Mouse (Mus musculus): ENCODE measurements around the gene Zfp322a. TPM values are rescaled to one million over a fixed set of nuclear protein-coding genes. Genes with fewer than 3 reads are reported as not detected.

Zfp322a gene
- polyA plus RNA-seq, 1 experiment from 2014 or later: 55.5 TPM

DNA sequence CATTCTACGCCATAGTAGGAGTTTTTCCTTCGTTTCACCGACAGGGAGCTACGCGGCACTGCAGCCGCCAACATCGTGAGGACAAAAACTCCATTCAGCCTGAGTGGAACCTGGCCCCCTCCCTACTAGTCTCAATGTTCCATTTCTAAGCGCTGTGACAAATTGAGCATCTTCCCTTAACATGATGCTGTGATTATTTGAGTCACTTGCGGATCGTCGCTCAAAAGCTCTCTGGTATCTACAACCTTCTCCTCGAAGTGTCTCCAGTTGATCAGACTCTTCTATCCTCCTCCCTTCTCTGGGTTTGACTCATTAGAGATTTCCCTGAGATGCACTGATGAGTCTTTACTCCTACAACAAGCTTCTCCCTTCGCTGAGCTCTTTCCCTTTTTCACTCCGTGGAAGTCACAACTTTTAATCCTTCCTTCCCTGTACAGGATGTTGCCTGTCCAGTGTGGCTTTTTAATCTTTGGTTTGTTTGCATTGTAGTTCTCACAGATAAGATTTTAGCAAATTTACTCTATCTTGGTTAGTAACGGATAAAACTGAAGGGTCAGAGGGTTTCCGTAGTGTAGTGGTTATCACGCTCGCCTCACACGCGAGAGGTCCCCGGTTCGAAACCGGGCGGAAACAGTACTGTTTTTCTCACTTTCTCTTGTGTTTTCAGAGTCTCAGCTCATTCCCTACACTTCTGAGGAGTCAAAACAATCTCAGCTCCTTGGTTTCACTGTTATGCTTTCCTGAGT lies 61.8 kb downstream of the Zfp322a start:
- WGBS: 3% methylated on average over 24 of the region's 24 CpGs
- Histone ChIP-seq H3K9me3 (replicated peaks; ENCODE audit: control insufficient read depth, low read length, poor library complexity, severe bottlenecking) (no peaks in the 10 kb centered on the region), H3K4me2 (ENCODE audit: low read length) (peak overlapping the region; percentile 49), H3K27ac (ENCODE audit: low read length) (no peak overlapping the region), H3K36me3 (ENCODE audit: control insufficient read depth, insufficient read depth, low read length) (no peaks in the 10 kb centered on the region), H3K4me1 (ENCODE audit: control insufficient read depth, insufficient read depth, low read length) (peaks cover 12% of the 10 kb centered on the region), H3K4me3 (ENCODE audit: low read depth, low read length) (peak overlapping the region; percentile 26), H3K27me3 (ENCODE audit: control insufficient read depth, insufficient read depth, low read depth, low read length) (peaks cover 41% of the 10 kb centered on the region), H3K9ac (ENCODE audit: low read depth, low read length) (0 out of 2 replicates have a peak overlapping the region, but pooled peaks have one; percentile 16)
- peak; percentile 64; the same call in 1 of the 2 replicates for ATAC-seq

GRCm38 (mm10) chr13:23306707-23307068 lies 62.3 kb downstream of the Zfp322a start:
- Histone ChIP-seq H3K4me1 (ENCODE audit: control insufficient read depth, insufficient read depth, low read length) (peaks cover 12% of the 10 kb centered on the region), H3K27me3 (ENCODE audit: control insufficient read depth, insufficient read depth, low read depth, low read length) (peaks cover 41% of the 10 kb centered on the region), H3K9me3 (replicated peaks; ENCODE audit: control insufficient read depth, low read length, poor library complexity, severe bottlenecking) (no peaks in the 10 kb centered on the region), H3K9ac (ENCODE audit: low read depth, low read length) (0 out of 2 replicates have a peak overlapping the region, but pooled peaks have one; percentile 16), H3K36me3 (ENCODE audit: control insufficient read depth, insufficient read depth, low read length) (no peaks in the 10 kb centered on the region), H3K4me2 (ENCODE audit: low read length) (peak overlapping the region; percentile 49), H3K27ac (ENCODE audit: low read length) (no peak overlapping the region), H3K4me3 (ENCODE audit: low read depth, low read length) (peak overlapping the region; percentile 26)
- WGBS: 12% methylated on average over 10 of the region's 10 CpGs
- no peak for ATAC-seq

Other genes with a start within 250 kb of the Zfp322a start
- gene Vmn1r218, start 236.1 kb downstream of the Zfp322a start, polyA plus RNA-seq (2015; fragmentation: Nextera tagmentation; extraction: Ambion mirVana): not detected in 2 replicates
- not detected in 2 replicates for gene Vmn1r219, start 209.9 kb downstream of the Zfp322a start, polyA plus RNA-seq (2015; fragmentation: Nextera tagmentation; extraction: Ambion mirVana)
- not detected in 2 replicates for gene Vmn1r220, start 181.2 kb downstream of the Zfp322a start, polyA plus RNA-seq (2015; fragmentation: Nextera tagmentation; extraction: Ambion mirVana)
- gene Vmn1r221, start 155.1 kb downstream of the Zfp322a start, polyA plus RNA-seq (2015; fragmentation: Nextera tagmentation; extraction: Ambion mirVana): not detected in 2 replicates
- not detected in 2 replicates for gene Vmn1r222, start 133.3 kb downstream of the Zfp322a start, polyA plus RNA-seq (2015; fragmentation: Nextera tagmentation; extraction: Ambion mirVana)
- not detected in 2 replicates for gene Vmn1r223, start 122.1 kb downstream of the Zfp322a start, polyA plus RNA-seq (2015; fragmentation: Nextera tagmentation; extraction: Ambion mirVana)
- 9.1 and 11.0 TPM in 2 replicates for gene Abt1, start 54.7 kb upstream of the Zfp322a start, polyA plus RNA-seq (2015; fragmentation: Nextera tagmentation; extraction: Ambion mirVana)
- 0.10 and 0.31 TPM in 2 replicates for gene Btn1a1, start 96.7 kb upstream of the Zfp322a start, polyA plus RNA-seq (2015; fragmentation: Nextera tagmentation; extraction: Ambion mirVana)
- gene Btn2a2, start 119.6 kb upstream of the Zfp322a start, polyA plus RNA-seq (2015; fragmentation: Nextera tagmentation; extraction: Ambion mirVana): 0.15 TPM in 1 of 2 replicates, not detected in the other
- gene Hist1h4h, start 161.8 kb upstream of the Zfp322a start, polyA plus RNA-seq (2015; fragmentation: Nextera tagmentation; extraction: Ambion mirVana): 1.5 and 3.0 TPM in 2 replicates
- not detected in 2 replicates for gene Hist1h2af, start 164.7 kb upstream of the Zfp322a start, polyA plus RNA-seq (2015; fragmentation: Nextera tagmentation; extraction: Ambion mirVana)
- not detected in 2 replicates for gene Hist1h3g, start 166.2 kb upstream of the Zfp322a start, polyA plus RNA-seq (2015; fragmentation: Nextera tagmentation; extraction: Ambion mirVana)
- gene Hist1h2bh, start 174.2 kb upstream of the Zfp322a start, polyA plus RNA-seq (2015; fragmentation: Nextera tagmentation; extraction: Ambion mirVana): 0.27 TPM in 1 of 2 replicates, not detected in the other
- gene Hist1h3f, start 174.8 kb upstream of the Zfp322a start, polyA plus RNA-seq (2015; fragmentation: Nextera tagmentation; extraction: Ambion mirVana): not detected in 2 replicates
- gene Hist1h4f, start 182.4 kb upstream of the Zfp322a start, polyA plus RNA-seq (2015; fragmentation: Nextera tagmentation; extraction: Ambion mirVana): not detected in 2 replicates
- 0.07 TPM in 1 of 2 replicates, not detected in the other for gene Hist1h1d, start 184.1 kb upstream of the Zfp322a start, polyA plus RNA-seq (2015; fragmentation: Nextera tagmentation; extraction: Ambion mirVana)
- 1.0 and 1.4 TPM in 2 replicates for gene Hist1h3e, start 193.2 kb upstream of the Zfp322a start, polyA plus RNA-seq (2015; fragmentation: Nextera tagmentation; extraction: Ambion mirVana)
- 7.7 and 11.6 TPM in 2 replicates for gene Hist1h2ae, start 202.0 kb upstream of the Zfp322a start, polyA plus RNA-seq (2015; fragmentation: Nextera tagmentation; extraction: Ambion mirVana)
- 0.36 and 0.86 TPM in 2 replicates for gene Hist1h2bg, start 202.2 kb upstream of the Zfp322a start, polyA plus RNA-seq (2015; fragmentation: Nextera tagmentation; extraction: Ambion mirVana)
- gene Hist1h2bf, start 205.0 kb upstream of the Zfp322a start, polyA plus RNA-seq (2015; fragmentation: Nextera tagmentation; extraction: Ambion mirVana): not detected in 2 replicates
- gene Hist1h2ad, start 205.2 kb upstream of the Zfp322a start, polyA plus RNA-seq (2015; fragmentation: Nextera tagmentation; extraction: Ambion mirVana): not detected in 2 replicates
- 0.53 and 0.60 TPM in 2 replicates for gene Hist1h3d, start 206.6 kb upstream of the Zfp322a start, polyA plus RNA-seq (2015; fragmentation: Nextera tagmentation; extraction: Ambion mirVana)
- gene Hist1h4d, start 212.4 kb upstream of the Zfp322a start, polyA plus RNA-seq (2015; fragmentation: Nextera tagmentation; extraction: Ambion mirVana): 21.8 and 27.6 TPM in 2 replicates

Data from midbrain, embryonic 16.5 days (tissue).